Mouse (Mus musculus) Muller cell, postnatal 12 days (primary cell): ENCODE measurements around the gene Hspg2.
A peak's percentile ranks its signal among the peaks of the same experiment; 100 is the strongest.

ENCODE experiments used
- DNase-seq: peaks from one replicate; pipeline ENCODE4 v3.0.0-alpha.2; 2015; ENCODE audit errors: inconsistent ontology term

Gene Hspg2

GRCm38 (mm10) chr4:137500149-137500548 lies 31.6 kb downstream of the Hspg2 start:
- no peak for DNase-seq

DNA sequence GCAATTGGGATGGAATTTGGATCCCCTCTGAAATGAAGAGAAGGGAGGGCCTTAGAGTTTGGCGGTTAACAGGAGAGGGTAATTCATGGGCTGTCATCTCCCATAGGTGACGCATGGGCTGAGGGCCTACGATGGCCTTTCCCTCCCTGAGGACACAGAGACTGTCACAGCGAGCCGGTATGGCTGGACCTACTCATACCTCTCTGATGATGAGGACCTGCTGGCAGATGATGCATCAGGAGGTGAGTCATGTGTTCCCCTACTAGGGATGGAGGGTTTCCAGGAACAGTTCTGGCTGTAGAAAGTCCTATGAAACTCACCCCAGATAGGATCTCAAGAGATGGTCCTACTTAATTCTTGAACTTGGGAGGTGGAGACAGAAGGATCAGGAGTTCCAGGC lies 32.4 kb downstream of the Hspg2 start:
- DNase-seq = peak; percentile 70

- no peak for DNase-seq
Measured at GRCm38 (mm10) chr4:137502183-137502582, 33.6 kb downstream of the Hspg2 start.

DNA sequence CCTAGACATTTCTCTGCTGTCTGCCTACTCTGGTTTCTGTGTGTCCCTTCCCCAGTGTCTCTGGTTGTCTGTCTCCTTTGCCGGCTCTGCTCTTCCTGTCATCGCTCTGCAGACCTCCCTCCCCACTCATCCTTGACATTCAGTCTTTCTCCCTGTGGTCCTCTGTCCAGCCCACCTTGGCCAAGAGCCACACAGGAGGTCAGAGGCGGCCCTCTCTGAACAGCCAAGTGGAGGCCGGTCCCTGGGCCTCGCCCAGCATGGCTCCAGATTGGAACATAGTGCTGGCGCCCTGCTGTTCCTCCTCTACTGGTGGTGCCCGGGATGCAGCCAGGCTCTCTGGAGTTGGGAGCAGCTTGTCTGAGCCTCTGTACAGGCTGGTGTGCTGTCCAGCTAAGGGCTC lies 34.2 kb downstream of the Hspg2 start:
- DNase-seq = no peak

DNA sequence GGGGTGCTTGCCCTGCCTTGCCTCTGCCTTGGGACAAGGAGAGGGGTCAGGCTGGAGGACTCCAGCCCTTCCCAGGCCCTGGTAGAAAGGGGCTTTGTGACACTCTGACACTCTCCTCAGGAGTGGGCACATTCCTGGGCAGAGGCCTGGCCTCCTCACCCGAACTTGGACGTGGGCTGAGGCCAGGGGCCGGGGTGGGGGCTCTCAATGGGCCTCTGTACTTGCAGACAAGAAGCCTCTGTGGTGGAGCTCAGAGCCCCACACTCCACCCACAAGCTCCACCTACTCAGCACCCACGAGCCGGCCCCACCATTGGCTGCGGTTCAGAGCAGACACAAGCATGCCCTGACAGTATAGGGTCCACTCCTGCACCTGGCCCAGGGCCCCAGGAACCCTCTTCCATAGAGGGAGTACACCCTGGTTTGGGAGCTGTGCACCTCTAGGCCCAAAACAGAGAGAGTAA lies 35.0 kb downstream of the Hspg2 start:
- DNase-seq = peak; percentile 59

GRCm38 (mm10) chr4:137506629-137507028 lies 38.1 kb downstream of the Hspg2 start:
- DNase-seq = no peak

DNA sequence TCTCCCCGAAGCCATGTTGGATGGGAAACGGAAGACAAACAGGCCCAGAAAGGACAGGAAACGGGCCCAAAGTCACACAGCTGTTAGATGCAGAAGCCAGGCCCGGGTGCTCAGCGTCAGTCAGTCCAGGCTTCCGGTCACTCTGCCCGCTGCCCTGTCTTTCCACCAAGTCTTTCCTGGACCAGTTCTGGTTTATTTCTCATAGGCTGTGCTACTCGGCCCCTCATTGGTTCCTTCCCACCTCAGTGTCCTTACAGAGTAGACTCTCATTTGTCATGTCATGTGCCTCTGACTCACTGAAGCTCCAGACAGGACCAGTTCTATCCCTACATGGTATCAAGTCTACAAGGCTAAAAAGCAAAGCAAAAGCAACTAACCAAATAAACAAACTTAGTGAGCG lies 41.0 kb downstream of the Hspg2 start:
- no peak for DNase-seq

DNA sequence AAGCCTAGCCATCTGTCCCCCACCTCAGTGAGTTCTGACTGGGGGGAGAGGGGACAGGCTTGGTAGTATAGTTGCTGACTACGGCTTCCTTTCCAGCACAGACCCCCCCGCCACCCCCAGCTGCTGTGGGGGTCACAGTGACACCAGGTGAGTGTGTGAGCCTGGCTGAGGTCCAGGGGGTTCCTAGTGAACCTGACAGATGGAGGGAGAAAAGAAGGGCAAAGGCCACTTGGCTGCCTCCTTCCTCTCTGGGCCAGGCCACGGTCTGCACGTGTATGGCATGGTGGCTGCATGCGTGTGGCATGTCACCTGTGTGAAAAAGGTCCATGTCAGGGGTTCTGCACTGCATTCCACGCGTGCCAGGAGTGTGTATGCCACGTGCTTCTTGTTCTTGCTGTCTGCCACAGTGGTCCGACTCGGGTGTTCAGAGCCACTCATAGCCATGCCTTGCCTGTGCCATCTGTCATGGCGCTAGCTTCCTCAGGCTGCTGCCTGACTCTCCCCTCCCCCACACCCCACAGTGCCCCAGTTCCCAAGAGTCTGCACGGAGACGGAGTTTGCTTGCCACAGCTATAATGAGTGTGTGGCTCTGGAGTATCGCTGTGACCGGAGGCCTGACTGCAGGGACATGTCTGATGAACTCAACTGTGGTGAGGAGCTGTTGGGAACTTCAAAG lies 41.6 kb downstream of the Hspg2 start:
- DNase-seq = no peak

DNA sequence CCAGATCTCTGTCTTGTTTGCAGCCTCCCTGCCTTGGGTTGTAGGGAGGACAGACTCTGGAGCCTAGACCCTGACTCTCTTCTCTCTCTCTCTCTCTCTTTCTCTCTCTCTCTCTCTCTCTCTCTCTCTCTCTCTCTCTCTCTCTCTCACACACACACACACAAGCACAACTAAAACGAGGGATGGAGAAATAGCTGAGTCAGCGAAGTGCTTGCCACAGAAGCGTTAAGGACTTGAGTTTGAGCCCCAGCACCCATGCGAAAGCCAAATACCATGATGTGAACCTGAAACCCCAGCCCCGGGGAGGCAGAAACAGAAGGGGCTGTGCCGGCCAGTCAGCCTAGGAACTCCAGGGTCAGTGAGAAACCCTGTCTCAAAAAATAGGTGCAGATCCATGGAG lies 44.3 kb downstream of the Hspg2 start:
- no peak for DNase-seq

DNA sequence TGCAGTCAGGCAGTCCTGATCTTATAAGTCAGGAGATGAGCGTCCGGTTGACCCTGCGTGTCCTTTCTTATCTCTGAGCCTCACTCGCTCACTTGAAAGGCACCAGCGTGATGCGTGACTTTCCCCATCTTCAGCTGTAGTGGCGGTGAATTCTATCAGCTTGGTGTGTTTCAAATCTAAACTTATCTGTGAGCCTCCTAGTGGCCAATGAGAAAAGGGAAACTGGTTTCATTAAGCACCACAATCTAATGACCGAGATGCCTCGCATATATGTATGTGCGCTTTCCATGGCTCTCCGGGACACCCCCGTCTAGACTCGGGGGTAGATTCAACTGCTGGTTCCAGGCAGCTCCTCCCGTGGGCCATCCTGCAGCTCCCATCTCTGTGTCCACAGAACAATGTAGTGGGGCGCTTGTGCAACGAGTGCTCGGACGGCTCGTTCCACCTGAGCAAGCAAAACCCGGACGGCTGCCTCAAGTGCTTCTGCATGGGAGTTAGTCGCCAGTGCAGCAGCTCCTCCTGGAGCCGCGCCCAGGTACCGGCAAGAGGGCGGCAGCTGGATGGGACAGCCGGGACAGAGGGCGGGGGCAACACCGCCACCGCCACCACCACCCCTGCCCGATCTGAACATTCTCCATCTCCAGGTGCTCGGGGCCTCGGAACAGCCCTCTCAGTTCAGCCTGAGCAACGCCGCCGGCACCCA lies 49.6 kb downstream of the Hspg2 start:
- no peak for DNase-seq

DNA sequence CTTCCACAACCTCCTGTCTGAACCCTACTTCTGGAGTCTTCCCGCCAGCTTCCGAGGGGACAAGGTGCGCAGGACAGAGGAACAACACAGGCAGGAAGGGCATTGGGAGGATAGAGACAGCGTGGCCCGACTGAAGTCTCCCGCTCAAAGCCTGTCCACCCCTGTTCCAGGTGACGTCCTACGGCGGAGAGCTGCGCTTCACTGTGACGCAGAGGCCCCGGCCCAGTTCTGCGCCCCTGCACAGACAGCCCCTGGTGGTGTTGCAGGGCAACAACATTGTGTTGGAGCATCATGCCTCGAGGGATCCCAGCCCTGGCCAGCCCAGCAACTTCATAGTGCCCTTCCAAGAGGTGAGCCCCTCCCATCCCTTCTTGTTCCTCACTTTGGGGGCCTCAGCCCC lies 50.2 kb downstream of the Hspg2 start:
- DNase-seq = no peak

GRCm38 (mm10) chr4:137520346-137520745 lies 51.8 kb downstream of the Hspg2 start:
- DNase-seq = no peak

DNA sequence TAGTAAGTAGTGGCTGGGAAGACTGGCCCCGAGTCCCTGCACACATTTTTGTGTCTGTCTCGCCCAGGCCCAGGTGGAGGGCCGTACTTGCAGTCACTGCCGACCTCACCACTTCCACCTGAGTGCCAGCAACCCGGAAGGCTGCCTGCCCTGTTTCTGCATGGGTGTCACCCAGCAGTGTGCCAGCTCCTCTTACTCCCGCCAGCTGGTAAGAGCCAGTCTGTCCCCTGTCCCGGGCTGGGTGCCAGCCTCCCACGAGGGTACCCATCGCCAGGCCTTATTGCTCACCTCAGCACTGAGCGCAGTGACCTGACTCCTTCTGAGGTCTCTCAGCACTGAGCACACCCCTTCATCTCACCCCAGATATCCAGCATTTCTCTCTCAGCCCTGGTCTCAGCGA lies 53.4 kb downstream of the Hspg2 start:
- no peak for DNase-seq

DNA sequence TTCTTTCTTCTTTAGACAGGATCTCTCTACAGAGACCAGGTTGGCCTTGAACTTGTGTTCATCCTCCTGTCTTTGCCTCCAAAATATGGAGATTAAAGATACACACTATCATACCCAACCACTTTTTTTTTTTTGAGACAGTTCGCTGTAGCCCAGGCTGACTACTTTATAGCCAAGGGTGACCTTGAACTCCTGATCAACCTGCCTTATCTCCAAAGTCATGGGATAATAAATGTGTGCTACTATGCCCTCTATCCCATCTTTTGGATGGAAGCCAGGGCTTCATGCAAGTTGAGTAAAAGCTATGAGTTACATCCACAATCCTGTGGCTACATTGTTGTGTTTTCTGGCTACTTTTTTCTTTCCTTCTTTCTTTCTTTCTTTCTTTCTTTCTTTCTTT lies 56.9 kb downstream of the Hspg2 start:
- no peak for DNase-seq

DNA sequence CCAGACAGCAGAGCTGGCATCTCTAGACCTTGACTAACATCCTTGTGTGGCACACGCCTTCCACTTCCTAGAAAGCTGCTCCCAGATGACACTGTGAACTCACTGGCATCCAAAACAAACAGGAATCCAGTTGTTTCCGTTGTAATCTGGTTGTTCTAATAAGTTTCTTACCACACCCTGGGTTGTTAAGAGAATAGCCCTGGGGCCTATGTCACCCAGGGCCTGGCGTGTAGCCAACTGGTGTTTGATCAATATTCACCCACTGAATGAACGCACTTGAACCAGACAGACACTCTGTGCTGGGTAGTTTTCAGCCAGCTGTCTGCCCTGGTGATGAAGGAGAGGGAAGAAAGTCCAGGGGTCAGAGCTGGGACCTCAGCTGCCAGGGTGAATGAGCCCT lies 58.8 kb downstream of the Hspg2 start:
- no peak for DNase-seq

GRCm38 (mm10) chr4:137527872-137528271 lies 59.3 kb downstream of the Hspg2 start:
- DNase-seq = no peak

- DNase-seq = peak; percentile 50
Measured at GRCm38 (mm10) chr4:137540356-137540755, 71.8 kb downstream of the Hspg2 start.

- DNase-seq = no peak
Measured at GRCm38 (mm10) chr4:137542968-137543367, 74.4 kb downstream of the Hspg2 start.

- no peak for DNase-seq
Measured at GRCm38 (mm10) chr4:137545568-137545967, 77.0 kb downstream of the Hspg2 start.

- peak; percentile 16 for DNase-seq
Measured at GRCm38 (mm10) chr4:137546003-137546525, 77.5 kb downstream of the Hspg2 start.

DNA sequence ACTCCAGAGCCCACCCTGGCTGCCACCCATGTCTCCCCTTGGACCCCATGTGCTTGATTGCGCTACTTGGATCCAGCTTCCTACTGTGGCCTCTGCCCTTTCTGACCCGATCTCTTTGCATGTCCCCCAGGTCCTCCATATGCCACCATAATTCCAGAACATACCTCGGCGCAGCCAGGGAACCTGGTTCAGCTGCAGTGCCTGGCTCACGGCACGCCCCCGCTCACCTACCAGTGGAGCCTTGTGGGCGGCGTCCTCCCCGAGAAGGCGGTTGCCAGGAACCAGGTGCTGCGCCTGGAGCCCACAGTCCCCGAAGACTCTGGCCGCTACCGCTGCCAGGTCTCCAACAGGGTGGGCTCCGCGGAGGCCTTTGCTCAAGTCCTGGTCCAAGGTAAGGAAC lies 84.9 kb downstream of the Hspg2 start:
- no peak for DNase-seq

DNA sequence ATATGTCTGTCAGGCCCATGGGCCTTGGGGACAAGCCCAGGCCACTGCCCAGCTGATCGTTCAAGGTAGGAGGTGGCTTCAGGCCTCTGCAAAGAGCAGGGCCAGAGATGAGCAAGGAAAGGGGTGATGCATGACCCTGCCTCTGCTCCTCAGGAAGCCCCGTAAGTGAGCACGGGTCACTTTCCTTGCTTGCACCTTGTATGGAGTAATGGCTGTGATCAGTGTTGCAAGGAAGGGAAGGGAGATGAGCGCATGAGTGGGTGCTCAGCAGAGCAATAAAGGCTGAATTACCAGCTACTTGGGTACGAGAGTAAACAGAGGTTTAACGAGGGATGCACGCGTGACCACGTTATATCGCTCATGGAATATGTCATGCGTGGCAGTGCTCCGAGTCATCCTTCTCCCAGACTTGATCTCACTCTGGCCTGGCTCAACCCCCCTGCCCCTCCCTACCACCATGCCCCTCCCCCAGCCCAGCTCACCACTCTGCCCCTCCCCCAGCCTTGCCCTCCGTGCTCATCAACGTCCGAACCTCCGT lies 88.2 kb downstream of the Hspg2 start:
- DNase-seq = no peak

DNA sequence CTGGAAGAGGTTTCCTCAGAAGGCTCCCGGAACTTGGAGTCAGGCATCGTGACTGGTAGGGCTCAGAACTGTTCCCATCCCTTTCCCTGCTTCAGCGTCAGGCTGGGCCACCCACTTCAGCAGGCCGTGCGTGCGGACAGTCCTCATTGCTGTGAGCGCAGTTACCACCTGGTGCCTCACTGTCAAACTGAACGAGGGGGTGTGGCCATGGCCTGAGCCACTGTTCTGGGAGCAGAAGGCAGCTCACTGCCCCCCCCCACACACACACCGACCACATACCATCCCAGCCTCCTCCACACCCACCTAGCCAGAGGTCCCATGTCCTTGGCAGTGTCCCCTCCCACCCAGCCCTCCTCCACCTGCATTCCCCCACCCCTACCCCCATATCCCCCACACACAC lies 101.3 kb downstream of the Hspg2 start:
- DNase-seq = no peak
